Mouse (Mus musculus): ENCODE results near the gene Polrmt.

The Polrmt gene

DNA sequence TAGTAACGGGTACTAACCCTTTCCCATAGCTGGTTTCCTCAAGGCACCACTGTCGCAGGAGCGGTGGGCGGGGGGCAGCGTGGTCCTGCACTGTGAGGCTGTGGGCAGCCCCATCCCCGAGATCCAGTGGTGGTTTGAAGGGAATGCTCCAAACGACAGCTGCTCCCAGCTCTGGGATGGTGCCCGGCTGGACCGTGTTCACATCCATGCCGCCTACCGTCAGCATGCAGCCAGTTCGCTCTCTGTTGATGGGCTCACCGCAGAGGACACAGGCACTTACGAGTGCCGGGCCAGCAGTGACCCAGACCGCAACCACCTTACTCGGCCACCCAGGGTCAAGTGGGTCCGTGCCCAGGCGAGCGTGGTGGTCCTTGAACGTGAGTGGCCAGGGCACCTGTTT, 37.7 kb downstream of the Polrmt start:
- no peak for TF ChIP-seq GATA4 (IDR thresholded peaks at IDR 0.05; ENCODE audit: insufficient replicate concordance, low read length)

DNA sequence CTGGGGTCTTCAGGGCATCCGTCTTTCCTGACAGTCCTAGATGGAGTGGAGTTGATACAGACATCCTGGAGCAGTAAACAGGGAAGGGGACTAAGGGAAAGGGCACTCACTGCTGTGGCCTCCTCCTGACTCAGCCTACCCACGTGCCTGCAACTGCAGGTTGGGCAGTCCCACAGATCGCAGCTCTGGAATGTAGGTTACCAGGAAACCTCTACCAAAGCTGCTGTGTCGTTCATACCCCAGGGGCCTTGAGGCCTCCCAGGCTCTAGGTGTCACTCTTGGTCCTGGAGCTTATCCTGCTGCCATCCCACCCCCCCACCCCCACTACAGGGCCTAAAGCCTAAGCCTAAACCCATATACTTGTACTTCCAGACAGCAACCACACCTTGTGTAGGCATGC, 38.6 kb downstream of the Polrmt start:
- TF ChIP-seq GATA4 (IDR thresholded peaks at IDR 0.05; ENCODE audit: insufficient replicate concordance, low read length) = no peak

DNA sequence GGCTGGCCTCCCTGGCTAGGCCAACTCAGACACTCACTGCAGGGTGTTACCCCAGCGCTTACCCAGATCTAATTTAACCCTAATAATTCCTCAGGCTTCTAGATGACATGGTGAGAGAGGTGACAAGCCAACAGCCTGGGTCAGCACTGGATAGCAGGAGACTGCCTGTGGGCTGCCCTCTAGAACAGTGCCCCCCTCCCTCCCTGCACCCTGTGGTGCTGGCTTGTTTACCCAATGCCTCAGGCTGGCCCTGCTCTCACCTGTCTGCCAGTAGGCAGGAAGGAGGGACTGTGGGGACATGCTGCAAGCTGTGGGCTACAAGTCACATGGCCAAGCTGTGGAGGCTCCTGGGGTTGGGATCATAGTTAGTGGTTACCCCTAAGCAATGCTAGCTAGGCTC, 39.2 kb downstream of the Polrmt start:
- no peak for TF ChIP-seq GATA4 (IDR thresholded peaks at IDR 0.05; ENCODE audit: insufficient replicate concordance, low read length)

DNA sequence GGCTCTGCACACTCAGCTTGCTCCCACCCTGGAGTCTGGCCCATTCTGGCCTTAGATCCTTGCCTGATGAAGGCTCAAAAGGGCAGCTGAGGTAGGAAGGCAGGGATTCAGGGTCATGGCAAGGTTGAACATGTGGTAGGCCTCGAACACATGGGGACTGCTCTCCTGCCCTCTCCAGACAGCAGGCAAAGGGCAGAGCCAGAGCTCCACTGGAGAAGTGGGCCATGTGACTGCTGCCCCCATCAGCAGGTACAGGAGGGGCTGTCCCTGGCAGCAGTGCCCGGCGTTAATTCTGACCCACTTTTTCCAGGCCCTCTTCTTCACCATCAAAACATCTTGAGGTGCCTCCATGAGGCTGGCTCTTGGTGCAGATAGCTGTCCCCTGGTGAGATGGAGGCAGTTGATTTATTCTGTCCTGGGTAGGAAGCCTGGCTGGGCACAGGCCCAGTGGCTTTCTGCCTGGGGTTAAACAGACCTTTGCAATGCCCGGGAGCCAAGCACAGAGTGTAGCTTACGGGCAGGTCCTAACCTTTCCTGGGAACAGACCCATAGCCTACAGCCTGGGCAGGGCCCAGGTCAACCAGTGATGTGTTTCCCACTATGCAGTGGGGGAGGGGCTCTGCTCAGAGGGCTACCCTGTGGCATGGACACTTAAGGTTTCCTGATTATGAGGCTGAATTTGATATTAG, 39.8 kb downstream of the Polrmt start:
- TF ChIP-seq GATA4 (IDR thresholded peaks at IDR 0.05; ENCODE audit: insufficient replicate concordance, low read length) = no peak

DNA sequence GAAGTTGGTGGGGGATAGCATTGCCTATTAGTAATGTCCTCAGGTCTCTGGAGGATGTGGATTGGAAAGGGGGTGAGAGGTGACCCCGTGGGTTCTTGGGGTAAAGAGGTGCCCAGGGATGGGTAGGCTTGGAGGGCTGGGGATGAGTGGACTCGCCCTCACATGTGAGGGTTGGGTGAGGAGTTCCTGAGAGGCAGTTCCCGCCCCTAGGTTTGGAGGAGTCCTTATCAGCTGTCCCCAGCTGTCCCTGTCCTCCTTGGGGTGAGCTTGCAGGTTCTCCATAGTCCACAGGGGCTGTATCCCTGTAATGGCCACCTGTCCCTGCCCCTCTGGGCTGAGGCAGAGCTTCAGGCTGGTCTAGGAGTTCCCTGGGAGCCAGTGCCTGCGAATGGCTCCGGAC, 40.4 kb downstream of the Polrmt start:
- no peak for TF ChIP-seq GATA4 (IDR thresholded peaks at IDR 0.05; ENCODE audit: insufficient replicate concordance, low read length)

DNA sequence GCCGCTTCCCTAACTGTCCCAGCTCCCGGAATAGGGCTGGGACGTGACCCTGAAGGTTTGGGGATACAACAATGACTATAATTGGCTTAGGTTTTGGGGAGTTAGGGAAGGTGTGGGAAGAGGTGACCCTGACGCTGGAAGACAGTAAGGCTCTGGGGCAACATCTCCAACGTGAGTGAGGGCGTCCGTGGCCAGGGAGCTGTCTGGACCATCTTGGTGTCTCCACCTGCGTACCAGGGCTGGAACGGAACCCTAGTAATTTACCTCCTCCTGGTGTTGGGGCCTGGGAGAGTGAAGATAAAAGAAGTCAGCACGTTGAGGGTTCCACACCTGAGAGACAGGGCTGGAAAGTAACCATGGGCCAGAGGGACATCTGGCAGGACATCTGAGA, 41.4 kb downstream of the Polrmt start:
- no peak for TF ChIP-seq GATA4 (IDR thresholded peaks at IDR 0.05; ENCODE audit: insufficient replicate concordance, low read length)

DNA sequence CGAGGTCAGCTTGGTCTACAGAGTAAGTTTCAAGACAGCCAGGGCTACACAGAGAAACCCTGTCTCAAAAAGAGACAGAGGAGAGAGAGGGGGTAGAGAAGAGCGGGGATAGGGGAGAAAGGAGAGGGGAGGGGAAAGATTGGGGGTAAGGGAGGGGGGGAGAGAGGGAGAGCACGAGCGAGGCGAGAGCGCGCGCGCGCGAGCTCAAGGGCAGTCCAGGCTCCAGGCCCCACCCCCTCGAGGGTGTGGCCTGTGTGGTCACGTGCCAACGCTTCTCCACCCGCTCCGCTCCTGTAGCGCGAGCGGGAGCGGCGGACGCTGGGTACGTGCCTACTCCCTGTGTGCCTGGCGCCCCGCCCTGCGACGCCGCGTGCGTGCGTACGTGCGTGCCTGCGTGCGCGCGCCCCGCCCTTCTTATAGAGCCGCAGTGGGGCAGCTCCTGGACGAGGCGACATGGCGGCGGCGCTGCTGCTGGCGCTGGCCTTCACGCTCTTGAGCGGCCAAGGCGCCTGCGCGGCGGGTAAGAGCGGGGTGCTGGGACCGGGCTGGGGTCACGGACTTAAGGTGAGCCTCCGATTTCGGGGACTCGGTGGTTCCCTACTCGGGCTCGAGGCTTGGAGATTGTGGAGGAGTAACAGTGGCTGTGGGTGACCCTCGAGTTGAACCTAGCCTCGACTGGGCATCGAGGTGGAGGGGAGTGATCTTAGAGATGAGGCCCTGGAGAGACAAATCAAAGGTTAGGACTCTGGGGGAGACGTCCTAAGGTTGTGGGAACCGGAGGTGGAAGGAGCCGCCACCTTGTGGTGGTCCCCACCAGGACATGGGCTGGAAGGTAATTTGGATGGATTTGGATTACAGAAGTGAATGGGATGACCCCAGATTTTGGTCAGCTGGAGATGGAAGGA, 42.1 kb downstream of the Polrmt start, which contains the start of gene Bsg:
TSS of gene Bsg (plus strand) at position 427 of the 905 bp plus-strand sequence.
- TF ChIP-seq GATA4 (IDR thresholded peaks at IDR 0.05; ENCODE audit: insufficient replicate concordance, low read length) = no peak

DNA sequence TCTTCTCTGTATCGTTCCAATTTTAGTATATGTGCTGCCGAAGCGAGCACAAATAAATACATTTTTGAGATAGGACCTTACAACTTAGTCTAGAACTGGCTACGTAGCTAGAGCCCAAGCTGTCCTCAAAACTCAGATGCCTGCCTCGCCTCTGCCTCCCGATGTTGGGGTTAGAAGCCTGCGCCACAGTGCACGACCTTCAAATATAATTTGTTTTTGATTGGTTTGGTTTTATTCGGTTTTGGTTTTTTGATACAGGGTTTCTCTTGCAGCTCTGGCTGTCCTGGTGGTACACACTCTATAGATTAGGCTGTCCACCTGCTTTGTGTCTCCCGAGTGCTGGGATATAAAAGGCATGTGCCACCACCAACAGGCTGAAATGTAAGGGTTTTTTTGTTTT, 42.8 kb downstream of the Polrmt start:
- no peak for TF ChIP-seq GATA4 (IDR thresholded peaks at IDR 0.05; ENCODE audit: insufficient replicate concordance, low read length)

DNA sequence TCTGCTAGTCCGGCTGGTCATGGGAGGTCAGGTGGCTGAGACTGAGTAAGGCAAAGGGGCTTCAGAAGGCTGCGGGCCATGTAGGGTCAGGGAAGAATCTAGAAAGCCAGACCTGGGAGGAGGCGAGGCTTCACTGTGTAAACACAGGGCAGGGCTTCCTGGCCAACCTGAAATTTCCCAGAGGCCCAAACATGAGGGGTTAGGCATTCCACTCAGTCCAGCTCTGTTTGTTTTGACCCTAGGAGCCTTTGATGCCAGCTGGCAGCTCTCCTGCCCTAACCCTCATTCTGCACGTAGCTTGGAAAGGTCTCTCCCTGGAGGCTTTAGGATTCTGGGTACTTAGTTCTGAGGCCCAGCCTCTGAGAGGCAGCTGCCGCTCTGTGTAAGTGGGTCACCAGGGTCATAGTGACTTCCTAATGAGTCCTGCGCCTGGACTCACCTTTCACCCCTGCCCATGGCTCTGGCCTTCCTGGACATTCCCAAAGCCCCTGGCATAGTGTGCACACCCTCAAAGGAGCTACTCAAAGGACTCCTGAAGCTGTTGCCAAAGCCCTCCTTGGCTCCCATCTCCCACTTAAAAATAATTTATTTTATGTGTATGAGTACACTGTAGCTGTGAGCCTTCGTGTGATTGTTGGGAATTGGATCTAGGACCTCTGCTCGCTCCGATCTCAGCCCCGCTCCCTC, 44.8 kb downstream of the Polrmt start:
- TF ChIP-seq GATA4 (IDR thresholded peaks at IDR 0.05; ENCODE audit: insufficient replicate concordance, low read length) = no peak

DNA sequence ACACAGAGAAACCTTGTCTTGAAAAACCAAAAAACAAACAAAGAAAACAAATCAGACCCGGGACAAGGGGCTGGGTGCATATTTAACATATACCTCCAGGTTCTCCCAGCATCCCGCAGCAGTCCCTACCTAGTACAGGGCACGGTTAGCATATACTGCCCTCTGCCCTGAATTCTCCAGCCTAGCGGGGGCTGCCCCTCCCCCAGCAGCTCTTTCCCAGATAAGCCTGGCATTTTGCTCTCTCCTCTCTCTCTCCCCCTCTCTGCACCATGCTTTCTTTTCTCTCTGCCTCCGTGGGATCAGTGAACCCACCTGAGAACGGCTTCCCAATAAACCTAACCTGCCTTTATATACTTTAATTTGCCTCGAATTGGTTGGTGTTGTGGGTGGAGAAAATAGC, 45.7 kb downstream of the Polrmt start:
- no peak for TF ChIP-seq GATA4 (IDR thresholded peaks at IDR 0.05; ENCODE audit: insufficient replicate concordance, low read length)

DNA sequence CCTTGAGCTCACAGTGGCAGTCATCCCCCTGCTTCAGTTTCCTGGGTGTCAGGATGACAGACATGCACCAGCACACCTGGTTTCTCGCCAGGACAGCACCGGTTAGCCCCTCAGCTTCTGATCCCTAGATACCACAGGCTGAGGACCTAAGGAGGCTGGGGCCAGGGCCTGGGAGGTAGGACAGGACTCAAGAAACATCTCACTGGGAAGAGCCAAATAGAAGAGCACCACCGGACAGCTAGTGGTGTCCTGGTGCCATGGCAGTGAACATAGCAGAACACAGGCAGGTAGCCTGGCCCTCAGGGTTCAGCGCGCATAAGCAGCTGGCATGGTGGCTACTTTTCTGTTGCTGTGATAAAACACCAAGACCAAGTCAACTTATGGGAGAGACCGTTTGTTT, 47.9 kb downstream of the Polrmt start:
- no peak for TF ChIP-seq GATA4 (IDR thresholded peaks at IDR 0.05; ENCODE audit: insufficient replicate concordance, low read length)

DNA sequence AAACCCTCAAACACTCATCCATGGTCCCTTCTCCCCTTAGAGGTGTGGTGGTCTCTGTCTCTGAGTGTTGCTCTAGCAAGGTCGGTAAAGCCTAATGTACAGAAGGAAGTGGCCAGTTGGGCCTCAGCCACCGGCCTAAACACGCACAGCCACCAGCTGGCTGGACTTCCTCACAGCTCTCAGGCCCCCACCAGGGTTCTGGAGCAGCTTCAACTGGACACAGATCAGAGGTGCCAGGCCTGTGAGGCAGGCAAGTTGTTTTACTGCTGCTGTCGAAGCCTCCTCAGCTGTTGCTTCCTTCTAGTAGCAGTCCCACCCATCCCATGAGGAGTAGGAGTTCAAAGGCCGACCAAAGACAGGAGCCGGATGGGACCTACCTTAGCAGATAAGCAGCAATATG, 48.5 kb downstream of the Polrmt start:
- no peak for TF ChIP-seq GATA4 (IDR thresholded peaks at IDR 0.05; ENCODE audit: insufficient replicate concordance, low read length)

DNA sequence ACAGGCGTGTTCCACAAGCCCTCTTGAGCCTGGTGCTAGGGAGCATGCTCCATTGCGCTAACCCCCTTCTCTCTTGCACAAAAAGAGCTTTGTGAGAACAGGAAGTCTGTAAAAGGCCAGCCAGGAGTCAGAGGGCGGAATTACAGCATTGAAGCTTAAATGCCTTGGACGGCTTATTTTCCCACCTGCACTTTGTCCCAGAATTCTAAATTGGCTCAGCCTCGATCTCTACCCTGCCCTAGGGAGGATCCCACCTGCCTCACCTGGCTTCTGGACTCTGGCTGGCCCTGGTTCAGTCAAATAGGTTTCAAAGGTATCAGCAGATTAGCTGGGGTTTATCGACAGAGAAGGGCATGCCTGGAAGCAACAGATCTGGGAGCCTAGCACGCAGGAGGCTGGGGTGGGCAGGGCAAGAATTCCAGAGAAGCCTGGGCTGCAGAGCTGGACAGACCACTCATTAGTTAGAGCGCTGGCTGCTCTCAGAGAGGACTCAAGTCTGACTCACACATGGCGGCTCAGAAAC, 50.2 kb downstream of the Polrmt start:
- no peak for TF ChIP-seq GATA4 (IDR thresholded peaks at IDR 0.05; ENCODE audit: insufficient replicate concordance, low read length)

DNA sequence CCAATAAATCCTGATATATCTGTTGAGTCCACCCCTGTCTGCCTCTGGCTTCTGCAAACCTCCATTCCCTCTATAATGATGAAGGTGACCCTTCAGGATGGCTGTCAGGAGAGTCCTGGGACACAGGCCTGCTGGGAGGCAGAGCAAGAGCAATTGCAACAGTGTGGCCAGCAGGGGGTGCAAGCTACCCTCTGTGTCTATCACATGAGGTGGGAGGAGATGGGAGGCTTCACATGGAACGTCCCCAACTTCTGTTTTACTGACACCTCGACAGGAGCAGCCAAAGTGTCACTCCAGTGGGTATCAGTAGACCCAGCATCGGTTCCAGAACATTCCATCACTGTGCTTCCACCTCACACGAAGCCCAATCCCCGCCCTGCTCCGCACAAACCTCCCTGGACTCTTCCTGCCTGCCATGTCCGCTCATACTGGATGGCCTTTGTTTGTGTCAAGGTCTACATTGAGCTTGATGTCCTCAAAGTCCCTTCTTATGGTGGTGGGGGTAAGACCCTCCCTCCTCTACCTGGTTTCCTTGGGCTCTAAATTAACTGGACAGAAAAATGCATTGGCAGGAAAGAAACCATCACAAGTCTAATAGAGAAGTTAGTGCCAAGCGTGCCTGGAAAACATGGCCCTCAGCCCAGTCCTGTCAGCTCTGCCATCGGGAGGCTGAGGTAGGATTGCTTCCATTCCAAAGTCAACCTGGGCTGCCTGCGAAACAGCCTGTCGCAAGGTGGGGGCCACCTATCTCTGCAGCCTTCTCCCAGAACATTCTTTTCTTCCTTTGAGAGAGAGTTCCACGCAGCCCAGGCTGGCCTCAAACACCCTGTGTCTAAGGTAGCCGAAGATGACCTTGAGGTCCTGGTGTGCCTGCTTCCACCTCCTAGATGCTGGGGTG, 50.9 kb downstream of the Polrmt start:
- no peak for TF ChIP-seq GATA4 (IDR thresholded peaks at IDR 0.05; ENCODE audit: insufficient replicate concordance, low read length)

DNA sequence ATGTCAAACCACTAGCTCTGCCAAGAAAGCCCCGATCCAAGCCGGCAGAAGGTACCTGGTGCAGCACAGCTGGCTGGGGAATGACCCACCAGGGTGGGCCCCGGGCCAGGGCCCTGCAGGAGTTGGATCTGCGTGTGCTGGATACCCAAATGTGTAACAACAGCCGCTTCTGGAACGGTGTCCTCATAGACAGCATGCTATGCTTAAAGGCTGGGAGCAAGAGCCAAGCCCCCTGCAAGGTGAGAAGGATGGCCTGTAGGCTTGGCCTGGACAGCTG, 52.1 kb downstream of the Polrmt start:
- no peak for TF ChIP-seq GATA4 (IDR thresholded peaks at IDR 0.05; ENCODE audit: insufficient replicate concordance, low read length)

Measured in liver, adult (tissue).